Mouse (Mus musculus) heart, postnatal 36 days (tissue): ENCODE measurements around the gene Rpl32. TPM values are rescaled to one million over a fixed set of nuclear protein-coding genes. Genes with fewer than 3 reads are reported as not detected.

Experiments used
- DNase-seq, 2 experiments: peaks; one replicate each; pipeline ENCODE4 v3.0.0; 2021 to 2022
- intact Hi-C: fragments of 180-260 bp; cut with DNase I; formaldehyde crosslinking; loops from one replicate; pipeline ENCODE4 v1.15.1; 2025
- microRNA-seq, 2 experiments: library from miRNA; unstranded; fragments of <30 nt; microRNA quantifications; one replicate each; pipeline ENCODE4 v1.2.0; 2021; ENCODE audit warnings: borderline number of aligned reads in 2 of 2
- total RNA-seq, 2 experiments: library from RNA; stranded (reverse); gene quantifications; 2 replicates each; pipeline ENCODE4 v1.2.3; 2021

Rpl32 gene
- total RNA-seq, 2 experiments from 2014 or later, result 621 to 649 TPM

GRCm38 (mm10) chr6:115772604-115773003 is 35.9 kb downstream of the Rpl32 start:
- intact Hi-C loops, result loop anchor here (2.0 to 5.0 kb wide), 3 partner anchors 46 to 540 kb away; partner anchors contain the start of gene Mkrn2
- no peak for DNase-seq

- intact Hi-C loops, result loop anchor here (2.0 to 5.0 kb wide), 3 partner anchors 45 to 540 kb away; partner anchors contain the start of gene Mkrn2
These were observed 36.3 kb downstream of the Rpl32 start for GRCm38 (mm10) chr6:115772201-115772600.

GRCm38 (mm10) chr6:115770852-115771251 is 37.7 kb downstream of the Rpl32 start:
- DNase-seq, result no peak
- intact Hi-C loops, result loop anchor here (5.0 kb wide), 2 partner anchors 169 to 539 kb away; partner anchors contain the start of gene Mkrn2

More at GRCm38 (mm10) chr6:115772201-115772600, 36.3 kb downstream of the Rpl32 start:
- DNase-seq, result no peak

- DNase-seq, result no peak
- intact Hi-C loops, result loop anchor here (5.0 kb wide), 2 partner anchors 168 to 538 kb away; partner anchors contain the start of gene Mkrn2
These were observed 38.4 kb downstream of the Rpl32 start for GRCm38 (mm10) chr6:115770059-115770670.

- no peak for DNase-seq
- intact Hi-C loops, result no loop called here
These were observed 40.3 kb downstream of the Rpl32 start for GRCm38 (mm10) chr6:115768207-115768606.

GRCm38 (mm10) chr6:115767357-115767756 is 41.2 kb downstream of the Rpl32 start:
- intact Hi-C loops, result no loop called here
- DNase-seq, result no peak

- intact Hi-C loops, result no loop called here
- peak; percentile 40 to 53 for DNase-seq
These were observed 44.4 kb downstream of the Rpl32 start for GRCm38 (mm10) chr6:115764179-115764578.

- DNase-seq, result no peak
- intact Hi-C loops, result no loop called here
These were observed 46.4 kb downstream of the Rpl32 start, which contains the start of gene Tmem40 for GRCm38 (mm10) chr6:115761995-115762756. Gene Tmem40, minus strand, starts transcription at chr6:115762410.

GRCm38 (mm10) chr6:115760982-115761381 is 47.6 kb downstream of the Rpl32 start:
- intact Hi-C loops, result no loop called here
- DNase-seq, result no peak

GRCm38 (mm10) chr6:115760137-115760536 is 48.4 kb downstream of the Rpl32 start:
- intact Hi-C loops, result no loop called here
- DNase-seq, result no peak

GRCm38 (mm10) chr6:115759461-115759860 is 49.1 kb downstream of the Rpl32 start:
- intact Hi-C loops, result no loop called here
- DNase-seq, result no peak

- DNase-seq, result no peak
- intact Hi-C loops, result no loop called here
These were observed 49.5 kb downstream of the Rpl32 start for GRCm38 (mm10) chr6:115758981-115759435.

GRCm38 (mm10) chr6:115755536-115755935 is 53.0 kb downstream of the Rpl32 start:
- no peak for DNase-seq

More at GRCm38 (mm10) chr6:115755536-115755935, 53.0 kb downstream of the Rpl32 start:
- intact Hi-C loops, result no loop called here

Small RNA genes lying within 50 kb of the gene (microRNA-seq; reads per million reads assigned to microRNA genes)
- 0 reads per million in 2 experiments for gene Mir7660

Other genes with a start within 250 kb of the Rpl32 start
- under 1 TPM; 0.47 to 0.79 TPM for gene Mkrn2os, start 216.2 kb downstream of the Rpl32 start, total RNA-seq
- gene Mkrn2, start 206.8 kb downstream of the Rpl32 start, total RNA-seq, result 10 to 100 TPM; 43.1 to 46.4 TPM
- gene Raf1, start 132.1 kb downstream of the Rpl32 start, total RNA-seq, result 100 to 1,000 TPM; 113 to 115 TPM
- gene Tmem40, start 46.3 kb downstream of the Rpl32 start, total RNA-seq, result under 1 TPM; 0.33 to 0.60 TPM
- 10 to 100 TPM; 72.4 to 76.5 TPM for gene Cand2, start 34.2 kb downstream of the Rpl32 start, total RNA-seq
- gene Efcab12, start 29.7 kb upstream of the Rpl32 start, total RNA-seq, result under 1 TPM; 0.35 to 0.53 TPM
- 1 to 10 TPM; 1.2 TPM for gene Mbd4, start 44.6 kb upstream of the Rpl32 start, total RNA-seq
- 1 to 10 TPM; 9.1 to 9.4 TPM for gene Ift122, start 44.7 kb upstream of the Rpl32 start, total RNA-seq
- not detected for gene Rho, start 123.0 kb upstream of the Rpl32 start, total RNA-seq
- not detected for gene H1foo, start 136.2 kb upstream of the Rpl32 start, total RNA-seq
- 10 to 100 TPM; 69.9 to 74.6 TPM for gene Plxnd1, start 186.3 kb upstream of the Rpl32 start, total RNA-seq